Mouse (Mus musculus) heart, postnatal 10 days (tissue): ENCODE results near the gene Mxra8. TPM values are rescaled to one million over a fixed set of nuclear protein-coding genes. Genes with fewer than 3 reads are reported as not detected.

Experiments used
- DNase-seq, 2 experiments: peaks; one replicate each; pipeline ENCODE4 v3.0.0; 2021
- intact Hi-C: fragments of 180-260 bp; cut with DNase I; formaldehyde crosslinking; loops from one replicate; pipeline ENCODE4 v1.15.1; 2025
- total RNA-seq, 2 experiments: library from RNA; stranded (reverse); gene quantifications; 2 replicates each; pipeline ENCODE4 v1.2.3; 2021

The Mxra8 gene
- total RNA-seq, 2 experiments from 2014 or later, result 66.0 to 66.1 TPM

- DNase-seq, result no peak
- intact Hi-C loops, result loop anchor here (10.0 kb wide), 1 partner anchor 249 kb away; the partner anchor contains the start of gene 9430015G10Rik
Observed at GRCm38 (mm10) chr4:155856071-155856470, 16.6 kb downstream of the Mxra8 start.

- intact Hi-C loops, result loop anchor here (10.0 kb wide), 1 partner anchor 248 kb away; the partner anchor contains the start of gene 9430015G10Rik
- no peak for DNase-seq
Observed at GRCm38 (mm10) chr4:155856881-155857280, 17.4 kb downstream of the Mxra8 start.

- intact Hi-C loops, result loop anchor here (10.0 kb wide), 1 partner anchor 245 kb away; the partner anchor contains the start of gene 9430015G10Rik
- DNase-seq, result peak; percentile 67 to 81
Observed at GRCm38 (mm10) chr4:155859318-155859717, 19.8 kb downstream of the Mxra8 start.

GRCm38 (mm10) chr4:155861787-155862186, 22.3 kb downstream of the Mxra8 start:
- intact Hi-C loops, result no loop called here
- no peak for DNase-seq

GRCm38 (mm10) chr4:155863001-155863400, 23.5 kb downstream of the Mxra8 start, which contains the start of gene Tas1r3:
Tas1r3 (minus strand) TSS chr4:155863362.
- intact Hi-C loops, result no loop called here
- DNase-seq, result no peak

GRCm38 (mm10) chr4:155868614-155869298, 29.3 kb downstream of the Mxra8 start:
- peak in 1 of 2 experiments; percentile 35 for DNase-seq
- intact Hi-C loops, result loop anchor here (1.0 to 2.0 kb wide), 3 partner anchors 14 to 75 kb away; partner anchors contain the start of gene Ube2j2

- intact Hi-C loops, result loop anchor here (1.0 to 2.0 kb wide), 3 partner anchors 13 to 74 kb away; partner anchors contain the start of gene Ube2j2
- DNase-seq, result peak; percentile 98
Observed at GRCm38 (mm10) chr4:155869317-155870033, 30.0 kb downstream of the Mxra8 start, which contains the start of the genes Cptp and Ints11. Cptp (minus strand) TSS chr4:155869440. Ints11 (plus strand) TSS chr4:155869546.

GRCm38 (mm10) chr4:155871404-155871803, 31.9 kb downstream of the Mxra8 start:
- DNase-seq, result no peak
- intact Hi-C loops, result no loop called here

- intact Hi-C loops, result loop anchor here (2.0 kb wide), 1 partner anchor 15 kb away; the partner anchor contains the start of genes Cptp and Ints11
- no peak for DNase-seq
Observed at GRCm38 (mm10) chr4:155883587-155883986, 44.1 kb downstream of the Mxra8 start.

- no peak for DNase-seq
- intact Hi-C loops, result no loop called here
Observed at GRCm38 (mm10) chr4:155886330-155886729, 46.9 kb downstream of the Mxra8 start.

GRCm38 (mm10) chr4:155887674-155888073, 48.2 kb downstream of the Mxra8 start:
- intact Hi-C loops, result no loop called here
- no peak for DNase-seq

GRCm38 (mm10) chr4:155888181-155888580, 48.7 kb downstream of the Mxra8 start:
- intact Hi-C loops, result no loop called here
- no peak for DNase-seq

- no peak for DNase-seq
- intact Hi-C loops, result no loop called here
Observed at GRCm38 (mm10) chr4:155889316-155889715, 49.8 kb downstream of the Mxra8 start.

GRCm38 (mm10) chr4:155891011-155891471, 51.6 kb downstream of the Mxra8 start:
- DNase-seq, result no peak
- intact Hi-C loops, result no loop called here

- peak; percentile 97 to 98 for DNase-seq
- intact Hi-C loops, result loop anchor here (2.0 kb wide), 2 partner anchors 23 to 51 kb away; partner anchors contain the start of genes Cptp, Ints11 and Ube2j2
Observed at GRCm38 (mm10) chr4:155891551-155892001, 52.1 kb downstream of the Mxra8 start, which contains the start of the genes Pusl1 and Acap3. Pusl1 (minus strand) TSS chr4:155891781. Acap3 (plus strand) TSS chr4:155891822.

- intact Hi-C loops, result loop anchor here (2.0 kb wide), 2 partner anchors 23 to 51 kb away; partner anchors contain the start of genes Cptp, Ints11 and Ube2j2
- peak; percentile 90 for DNase-seq
Observed at GRCm38 (mm10) chr4:155892017-155892416, 52.5 kb downstream of the Mxra8 start.

GRCm38 (mm10) chr4:155892438-155893211, 53.1 kb downstream of the Mxra8 start:
- intact Hi-C loops, result loop anchor here (2.0 kb wide), 2 partner anchors 24 to 50 kb away; partner anchors contain the start of genes Cptp, Ints11 and Ube2j2
- DNase-seq, result peak; percentile 35 to 49

GRCm38 (mm10) chr4:155893212-155893690, 53.8 kb downstream of the Mxra8 start:
- intact Hi-C loops, result loop anchor here (2.0 kb wide), 2 partner anchors 24 to 50 kb away; partner anchors contain the start of genes Cptp, Ints11 and Ube2j2
- DNase-seq, result peak in 1 of 2 experiments; percentile 0
